Mouse (Mus musculus) thymus, postnatal 36 days (tissue): ENCODE results near the gene Gbf1.
"Not testable (repeated sequence)": the region's sequence is repeated elsewhere in the genome, so short reads cannot be mapped to it uniquely, and the experiment has no call there.

ENCODE experiments used
- DNase-seq, 2 experiments: peaks; one replicate each; pipeline ENCODE4 v3.0.0; 2022; ENCODE audit warnings: mixed read lengths in 2 of 2

Gene Gbf1

DNA sequence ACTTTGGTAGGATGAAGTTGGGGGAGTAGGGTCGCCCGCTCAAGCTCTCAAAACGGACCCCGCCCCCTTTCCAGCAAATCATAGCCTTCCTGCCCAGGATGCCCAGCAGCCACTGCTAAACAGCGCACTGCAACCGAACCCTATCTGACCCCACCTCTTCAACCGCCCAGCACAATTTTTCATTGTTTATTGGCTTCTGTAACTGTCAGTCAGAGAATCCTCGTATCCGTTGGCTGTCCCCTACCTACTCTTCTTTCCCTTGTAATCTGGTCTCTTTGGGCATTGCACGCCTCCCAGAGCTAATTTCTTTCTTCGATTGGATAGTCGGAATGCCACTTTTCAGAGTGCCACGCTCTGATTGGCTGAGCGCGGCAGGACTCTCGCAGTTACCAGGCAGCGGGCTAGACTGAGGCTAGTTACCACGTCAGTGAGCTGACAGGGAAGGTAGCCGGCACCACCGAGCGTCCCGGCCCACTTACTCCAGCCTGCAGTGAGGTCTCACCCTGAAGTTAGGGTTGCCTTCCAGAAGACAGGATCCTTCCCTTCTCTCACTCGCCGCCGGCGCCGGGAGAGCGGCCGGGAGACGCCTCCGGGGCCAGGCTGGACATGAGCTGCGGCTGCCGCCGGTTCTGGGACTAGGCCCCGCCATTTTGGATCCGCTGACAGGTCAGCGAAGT, at the start of gene Gbf1:
Gbf1 (plus strand) TSS at position 383 of the 677 bp plus-strand sequence.
- peak; percentile 90 to 92 for DNase-seq

DNA sequence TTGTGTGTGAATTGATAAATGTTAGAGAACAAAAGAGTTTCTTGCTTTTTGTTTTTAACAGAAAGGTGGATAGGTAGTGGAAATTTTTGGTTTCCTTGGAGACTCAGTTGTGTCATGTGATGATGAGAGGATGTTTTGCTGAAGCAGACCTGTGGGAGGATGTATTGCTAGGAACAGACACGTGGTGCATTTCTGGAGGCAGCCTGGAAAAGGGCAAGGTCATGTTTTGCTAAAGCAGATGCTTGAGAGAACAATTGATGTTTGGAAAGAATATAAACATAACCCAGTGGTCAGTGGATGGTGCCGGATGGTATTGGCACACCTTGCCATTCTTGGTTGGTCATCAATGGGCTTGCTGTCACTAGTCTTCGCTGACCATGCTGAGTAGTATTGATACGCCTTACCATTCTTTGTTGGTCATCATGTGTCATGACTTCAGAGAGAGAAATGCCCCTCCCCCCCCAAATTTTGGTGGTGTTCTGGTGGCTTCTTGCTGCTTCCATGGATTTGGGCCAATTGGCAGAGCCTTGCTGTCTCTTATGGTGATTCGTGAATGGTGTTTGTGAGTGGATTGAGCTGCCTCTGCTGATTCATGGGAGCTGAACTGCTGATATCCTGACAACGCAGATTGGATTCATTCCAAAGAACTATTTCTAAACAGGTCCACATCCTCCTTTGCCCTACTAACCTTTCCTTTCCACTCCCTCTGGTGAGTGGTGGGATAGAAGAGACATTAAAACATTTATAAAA, 48.7 kb upstream of the Gbf1 start:
- no peak for DNase-seq

DNA sequence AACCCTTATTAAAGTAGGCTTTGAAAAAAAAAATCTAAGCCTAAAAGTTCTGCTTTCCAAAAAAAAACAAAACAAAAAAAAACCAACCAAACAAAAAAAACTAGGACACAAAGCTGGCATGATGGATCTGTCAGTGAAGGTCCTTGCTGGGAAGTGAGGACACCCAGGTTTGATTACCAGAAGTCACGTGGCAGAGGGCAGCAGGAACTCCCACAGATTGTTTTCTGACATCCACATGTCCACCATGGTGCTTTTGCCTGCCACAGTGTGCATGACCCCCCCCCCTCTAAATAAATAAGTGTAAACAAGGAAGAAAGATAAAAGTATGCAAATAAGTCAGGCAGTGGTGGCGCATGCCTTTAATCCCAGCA, 48.1 kb upstream of the Gbf1 start:
- DNase-seq, result no peak

DNA sequence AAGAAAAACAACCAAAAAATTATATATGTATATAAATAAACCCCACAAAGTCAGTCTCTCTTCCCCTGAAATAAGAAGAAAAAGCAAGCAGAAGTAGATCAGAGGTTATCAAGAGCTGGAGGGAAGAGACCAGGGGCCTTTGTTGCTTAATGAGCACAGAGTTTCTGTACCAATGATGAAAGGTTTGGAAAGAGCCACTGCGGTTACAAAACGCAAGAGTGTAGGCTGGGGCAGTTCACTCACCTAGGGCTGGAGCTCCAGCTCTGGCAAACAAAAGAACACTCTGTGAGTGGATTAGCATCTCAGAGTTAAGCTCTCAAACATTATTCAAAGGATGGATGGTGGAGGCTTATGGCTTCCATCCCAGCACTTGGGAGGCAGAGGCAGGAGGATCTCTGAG, 42.1 kb upstream of the Gbf1 start:
- DNase-seq, result no peak

- DNase-seq, result no peak
Measured at GRCm38 (mm10) chr19:46110781-46111180, 41.5 kb upstream of the Gbf1 start.

- DNase-seq, result no peak
Measured at GRCm38 (mm10) chr19:46114617-46115016, 37.7 kb upstream of the Gbf1 start.

- DNase-seq, result no peak
Measured at GRCm38 (mm10) chr19:46119458-46119857, 32.9 kb upstream of the Gbf1 start.

GRCm38 (mm10) chr19:46120872-46121271, 31.4 kb upstream of the Gbf1 start:
- DNase-seq, result no peak

DNA sequence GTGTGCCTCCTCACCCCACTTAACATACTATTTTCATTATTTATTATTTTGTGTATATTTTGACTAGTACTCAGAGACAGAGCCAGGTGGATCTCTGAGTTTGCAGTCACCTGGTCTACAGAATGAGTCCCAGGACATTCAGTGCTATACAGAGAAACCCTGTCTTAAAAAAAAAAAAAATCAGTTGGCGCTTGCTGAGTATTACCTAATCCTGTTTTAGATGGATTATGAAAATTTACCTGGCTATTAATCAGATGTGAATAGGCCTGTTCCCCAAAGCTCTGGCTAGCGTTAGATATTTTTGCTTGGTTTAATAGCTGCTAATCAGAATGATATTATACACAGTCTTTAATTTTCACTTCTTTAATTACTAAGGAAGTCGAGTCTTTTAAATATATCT, 28.4 kb upstream of the Gbf1 start:
- DNase-seq, result no peak

- DNase-seq, result no peak
Measured at GRCm38 (mm10) chr19:46124651-46125050, 27.7 kb upstream of the Gbf1 start.

- DNase-seq, result no peak
Measured at GRCm38 (mm10) chr19:46126301-46126700, 26.0 kb upstream of the Gbf1 start.

DNA sequence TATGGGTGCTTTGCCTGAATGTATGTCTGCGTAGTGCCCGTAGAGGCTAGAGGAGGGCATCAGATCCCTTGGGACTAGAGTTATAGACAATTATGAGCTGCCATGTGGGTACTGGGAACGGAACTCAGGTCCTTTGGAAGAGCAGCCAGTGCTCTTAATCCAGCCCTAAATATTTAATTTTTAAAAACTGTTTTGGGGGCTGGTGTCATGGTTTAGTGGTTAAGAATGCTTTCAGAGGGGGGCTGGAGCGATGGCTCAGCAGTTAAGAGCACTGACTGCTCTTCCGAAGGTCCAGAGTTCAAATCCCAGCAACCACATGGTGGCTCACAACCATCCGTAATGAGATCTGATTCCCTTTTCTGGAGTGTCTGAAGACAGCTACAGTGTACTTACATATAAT, 22.6 kb upstream of the Gbf1 start:
- not testable (repeated sequence) for DNase-seq

GRCm38 (mm10) chr19:46131283-46131682, 21.0 kb upstream of the Gbf1 start:
- no peak for DNase-seq

GRCm38 (mm10) chr19:46131694-46132525, 20.4 kb upstream of the Gbf1 start, which contains the start of gene Elovl3:
Elovl3 (plus strand) TSS chr19:46131897.
- DNase-seq, result no peak

- DNase-seq, result no peak
Measured at GRCm38 (mm10) chr19:46132577-46132976, 19.7 kb upstream of the Gbf1 start.

- peak; percentile 82 to 87 for DNase-seq
Measured at GRCm38 (mm10) chr19:46135297-46135696, 17.0 kb upstream of the Gbf1 start.

GRCm38 (mm10) chr19:46135789-46136638, 16.3 kb upstream of the Gbf1 start:
- DNase-seq, result peak; percentile 86 to 87

DNA sequence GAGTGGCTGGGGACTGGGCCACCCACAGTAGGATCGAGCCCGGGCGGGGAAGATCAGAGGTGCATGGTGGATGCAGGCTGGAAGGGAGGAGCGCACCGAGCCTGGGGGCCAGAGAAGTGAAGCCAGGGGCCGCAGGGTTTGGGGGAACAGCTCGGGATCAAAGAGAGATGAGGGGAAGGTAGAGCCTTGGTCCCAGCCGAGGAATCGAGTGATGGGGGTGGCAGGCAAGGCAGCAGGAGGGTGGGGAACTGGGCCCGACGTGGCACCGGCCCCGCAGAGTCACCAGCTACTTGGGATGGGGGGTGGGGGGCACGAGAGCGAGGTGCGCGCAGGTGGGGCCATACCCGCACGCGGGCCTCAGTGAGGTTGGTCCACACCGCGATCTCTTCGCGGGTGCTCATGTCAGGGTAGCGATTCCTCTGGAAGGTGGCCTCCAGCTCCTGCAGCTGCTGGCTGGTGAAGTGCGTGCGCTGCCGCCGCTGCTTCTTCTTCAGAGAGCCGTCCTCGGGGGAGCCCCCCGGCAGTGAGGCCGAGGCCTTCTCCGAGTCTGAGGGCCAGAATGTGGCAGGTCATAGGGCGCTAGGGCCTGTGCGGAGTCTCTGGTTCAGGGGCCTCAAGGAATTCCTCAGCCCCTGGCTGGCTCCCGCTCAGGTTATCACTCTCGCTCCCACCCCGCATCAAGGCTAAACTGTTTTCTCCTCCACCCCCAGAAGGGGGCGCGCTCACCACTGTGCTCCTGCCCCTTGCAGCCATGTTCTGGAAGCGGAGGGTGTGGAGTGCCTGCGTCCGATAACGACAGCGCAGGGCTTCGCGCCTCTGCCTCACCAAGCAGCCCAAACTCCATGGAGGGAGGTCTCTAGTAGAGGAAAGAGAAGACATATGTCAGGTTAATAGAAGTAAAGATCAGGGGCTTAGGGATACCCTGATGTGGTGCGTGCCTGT, 15.4 kb upstream of the Gbf1 start:
- peak; percentile 79 for DNase-seq

- no peak for DNase-seq
Measured at GRCm38 (mm10) chr19:46140324-46140723, 12.0 kb upstream of the Gbf1 start.

- DNase-seq, result no peak
Measured at GRCm38 (mm10) chr19:46141091-46141490, 11.2 kb upstream of the Gbf1 start.
